Mouse (Mus musculus) midbrain, postnatal 0 days (tissue): Measurements from ENCODE around the gene Ak5. TPM values are rescaled to one million over a fixed set of nuclear protein-coding genes. Genes with fewer than 3 reads are reported as not detected.
"Not testable (repeated sequence)": the region's sequence is repeated elsewhere in the genome, so short reads cannot be mapped to it uniquely, and the experiment has no call there.

Experiments
- ATAC-seq: fragments of 200-750 bp; cut with Nextera tagmentation; 2 replicates; pipeline ENCODE4 v1.8.0; 2017; ENCODE audit warnings: moderate number of reproducible peaks, mild to moderate bottlenecking, moderate TSS enrichment, moderate library complexity; ENCODE audit not compliant: low FRiP score
- DNase-seq: peaks from one replicate; pipeline ENCODE4 v3.0.0-alpha.2; 2015; ENCODE audit warnings: low spot score
- H3K27ac ChIP-seq: fragments of 300-500 bp; sonication (generic); 2 replicates; pipeline ENCODE4 v1.5.1; 2014; ENCODE audit warnings: low read depth, mild to moderate bottlenecking, low read length, mixed read lengths
- H3K27me3 ChIP-seq: fragments of 300-500 bp; sonication (generic); 2 replicates; pipeline ENCODE4 v1.6.1; 2014; ENCODE audit warnings: low read length, control low read depth, mixed read lengths; ENCODE audit not compliant: insufficient read depth
- H3K36me3 ChIP-seq: fragments of 300-500 bp; sonication (generic); 2 replicates; pipeline ENCODE4 v1.6.1; 2014; ENCODE audit warnings: low read length, control low read depth, mixed read lengths; ENCODE audit not compliant: insufficient read depth
- H3K4me1 ChIP-seq: fragments of 300-500 bp; sonication (generic); 2 replicates; pipeline ENCODE4 v1.6.1; 2014; ENCODE audit warnings: mild to moderate bottlenecking, control low read depth, antibody characterized with exemption, low read length, mixed read lengths; ENCODE audit not compliant: insufficient read depth
- H3K4me2 ChIP-seq: fragments of 300-500 bp; sonication (generic); 2 replicates; pipeline ENCODE4 v1.6.1; 2014; ENCODE audit warnings: low read depth, mild to moderate bottlenecking, low read length, mixed read lengths; ENCODE audit not compliant: poor library complexity, severe bottlenecking
- H3K4me3 ChIP-seq: fragments of 300-500 bp; sonication (generic); 2 replicates; pipeline ENCODE4 v1.5.1; 2014; ENCODE audit warnings: low read depth, mild to moderate bottlenecking, low read length, moderate library complexity
- H3K9ac ChIP-seq: fragments of 300-500 bp; sonication (generic); replicated peaks from 2 replicates; pipeline ENCODE4 v1.6.1; 2014; ENCODE audit warnings: mild to moderate bottlenecking, low read length, moderate library complexity, mixed read lengths; ENCODE audit not compliant: poor library complexity, severe bottlenecking
- H3K9me3 ChIP-seq: fragments of 300-500 bp; sonication (generic); 2 replicates; pipeline ENCODE4 v1.6.1; 2016; ENCODE audit warnings: low read length, control low read depth
- CTCF ChIP-seq: IDR thresholded peaks from 2 replicates; pipeline ENCODE4 v1.5.1; 2016; ENCODE audit warnings: antibody characterized with exemption, mild to moderate bottlenecking
- WGBS: fragments of 180-500 bp; shearing (Covaris S2); extraction: QIAGEN DNeasy Blood & Tissue Kit; methylation state at CpG from one replicate; pipeline ENCODE4 v1.1.7; 2014; 5-methylcytosine and 5-hydroxymethylcytosine counted together
- polyA plus RNA-seq: library from polyadenylated mRNA; unstranded; fragments of >200 nt; fragmentation: Nextera tagmentation; extraction: Ambion mirVana; gene quantifications from 2 replicates; pipeline ENCODE4 v1.2.1, GENCODE M21; 2015
- total RNA-seq: library from RNA; depleted of rRNA; stranded (reverse); fragments of >200 nt; gene quantifications from 2 replicates; pipeline ENCODE4 v1.2.3, GENCODE M21; 2014

The Ak5 gene
- total and polyA plus RNA-seq, 2 experiments from 2014 or later, result 14.0 to 22.3 TPM

DNA sequence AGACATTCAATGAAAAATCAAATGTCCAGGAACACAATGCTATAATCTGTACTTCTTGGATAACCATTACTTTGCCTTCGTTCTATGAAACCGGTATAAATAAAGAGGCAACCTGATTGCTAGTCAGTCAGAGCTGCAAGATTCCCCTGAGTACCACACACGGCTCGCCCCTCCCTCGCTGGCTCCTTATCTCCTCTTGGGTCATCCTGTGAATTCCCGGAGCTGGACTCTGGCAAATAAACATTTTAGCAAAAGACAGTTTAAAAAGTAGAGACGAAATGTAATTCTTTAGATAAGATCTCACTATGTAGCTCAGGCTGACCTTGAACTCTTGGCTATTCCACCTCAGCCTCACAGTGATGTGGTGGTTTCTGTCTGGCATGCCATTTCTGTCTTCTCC, 77.7 kb downstream of the Ak5 start:
- Histone ChIP-seq H3K9me3 (no peaks in the 10 kb centered on the region), H3K4me2 (no peak overlapping the region), H3K4me3 (no peak overlapping the region), H3K9ac (no peak overlapping the region), H3K27ac (no peak overlapping the region), H3K4me1 (no peaks in the 10 kb centered on the region), H3K27me3 (no peaks in the 10 kb centered on the region), H3K36me3 (no peaks in the 10 kb centered on the region)
- no peak for DNase-seq
- no peak for ATAC-seq
- no peak for TF ChIP-seq CTCF
- WGBS, result 90% methylated on average over 7 of the region's 7 CpGs

DNA sequence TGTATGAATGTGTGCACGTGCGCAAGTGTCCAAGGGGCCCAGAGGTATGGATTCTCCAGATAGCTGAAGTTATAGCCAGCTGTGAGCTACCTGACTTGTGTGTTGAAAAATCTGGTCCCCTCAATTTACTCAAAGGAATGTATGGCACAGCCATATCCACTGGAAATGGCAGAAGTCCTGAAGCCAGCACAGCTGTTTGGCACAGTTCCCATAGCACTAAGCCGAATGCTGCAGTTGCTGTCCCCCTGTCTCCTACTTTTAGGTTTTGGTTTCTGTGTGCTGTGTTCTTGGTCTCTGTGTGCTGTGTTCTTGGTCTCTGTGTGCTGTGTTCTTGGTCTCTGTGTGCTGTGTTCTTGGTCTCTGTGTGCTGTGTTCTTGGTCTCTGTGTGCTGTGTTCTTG, 79.1 kb downstream of the Ak5 start:
- not testable (repeated sequence) for H3K36me3 ChIP-seq, H3K4me1 ChIP-seq, H3K27ac ChIP-seq, H3K9ac ChIP-seq, H3K4me3 ChIP-seq, H3K4me2 ChIP-seq, H3K9me3 ChIP-seq, ATAC-seq, H3K27me3 ChIP-seq, DNase-seq
- WGBS, result 93% methylated on average over 3 of the region's 3 CpGs

DNA sequence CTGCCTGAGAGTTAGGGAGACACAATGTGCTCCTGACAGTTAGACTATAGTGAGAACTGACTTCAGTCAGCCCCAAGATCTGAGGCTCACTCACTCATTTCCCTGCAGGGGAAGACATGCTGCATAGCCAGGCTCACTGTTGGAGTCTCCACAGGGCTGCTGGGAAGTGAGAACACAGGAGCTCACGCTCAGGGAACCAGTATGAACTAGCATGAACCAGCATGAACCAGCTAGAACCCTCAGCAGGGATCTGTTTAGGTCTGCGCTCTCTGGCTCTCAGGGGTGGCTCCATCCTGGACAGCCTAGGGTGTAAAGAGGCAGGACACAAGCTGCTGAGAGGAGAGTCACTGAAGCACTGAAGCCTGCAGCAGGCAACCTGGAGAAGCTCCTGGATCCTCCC, 81.2 kb downstream of the Ak5 start:
- Histone ChIP-seq H3K4me1 (no peaks in the 10 kb centered on the region), H3K4me3 (no peak overlapping the region), H3K9me3 (no peaks in the 10 kb centered on the region), H3K36me3 (no peaks in the 10 kb centered on the region), H3K27me3 (no peaks in the 10 kb centered on the region), H3K27ac (no peak overlapping the region), H3K4me2 (no peak overlapping the region), H3K9ac (no peak overlapping the region)
- DNase-seq (no peak), ATAC-seq (no peak)
- WGBS, result 82% methylated on average over 2 of the region's 2 CpGs
- no peak for TF ChIP-seq CTCF

DNA sequence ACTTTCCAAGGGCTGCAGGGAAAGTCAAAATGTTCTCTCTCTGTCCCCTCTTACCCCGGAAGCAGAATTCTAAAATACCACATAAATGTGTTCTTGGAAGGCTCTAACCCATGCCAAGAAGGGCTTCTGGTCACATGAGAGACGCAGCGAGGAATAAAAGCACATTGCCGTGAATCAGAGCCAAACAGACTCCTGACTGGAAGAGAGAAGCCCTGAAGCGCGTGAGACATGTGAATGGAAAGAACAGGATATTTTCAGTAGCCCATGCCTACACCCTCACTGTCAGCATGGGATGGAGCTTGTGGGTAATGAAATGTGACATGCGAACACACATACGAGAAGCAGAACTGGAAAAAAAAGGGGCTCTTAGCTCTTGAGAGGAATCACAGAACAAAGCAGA, 82.0 kb downstream of the Ak5 start:
- H3K9ac ChIP-seq, result no peak overlapping the region
- TF ChIP-seq CTCF, result no peak
- H3K4me1 ChIP-seq, result no peaks in the 10 kb centered on the region
- 77% methylated on average over 8 of the region's 8 CpGs for WGBS
- no peaks in the 10 kb centered on the region for H3K9me3 ChIP-seq
- H3K27me3 ChIP-seq, result no peaks in the 10 kb centered on the region
- no peak overlapping the region for H3K27ac ChIP-seq
- no peak overlapping the region for H3K4me2 ChIP-seq
- no peak for ATAC-seq
- H3K4me3 ChIP-seq, result no peak overlapping the region
- no peaks in the 10 kb centered on the region for H3K36me3 ChIP-seq
- no peak for DNase-seq

DNA sequence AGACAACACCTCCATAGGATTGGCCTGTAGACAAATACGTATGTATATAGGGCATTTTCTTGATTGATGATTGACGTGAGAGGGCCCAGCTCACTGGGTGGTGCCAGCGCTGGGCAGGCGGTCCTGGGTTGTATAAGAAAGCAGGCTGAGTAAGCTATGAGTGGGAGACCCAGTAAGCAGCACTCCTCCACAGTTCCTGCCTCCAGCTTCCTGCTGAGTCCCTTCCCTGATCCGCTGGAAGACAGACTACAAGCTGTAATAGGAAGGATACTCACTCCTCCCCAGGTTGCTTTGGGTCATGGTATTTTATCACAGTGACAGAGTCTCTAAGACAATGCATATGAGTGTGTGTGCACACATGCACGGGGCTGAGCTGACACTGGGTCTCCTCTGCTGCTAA, 82.6 kb downstream of the Ak5 start:
- H3K4me2 ChIP-seq, result no peak overlapping the region
- H3K4me3 ChIP-seq, result no peak overlapping the region
- ATAC-seq, result no peak
- no peak overlapping the region for H3K9ac ChIP-seq
- no peak for TF ChIP-seq CTCF
- no peaks in the 10 kb centered on the region for H3K36me3 ChIP-seq
- H3K27me3 ChIP-seq, result no peaks in the 10 kb centered on the region
- WGBS, result 72% methylated on average over 6 of the region's 6 CpGs
- no peaks in the 10 kb centered on the region for H3K4me1 ChIP-seq
- H3K27ac ChIP-seq, result no peak overlapping the region
- DNase-seq, result no peak
- H3K9me3 ChIP-seq, result no peaks in the 10 kb centered on the region

DNA sequence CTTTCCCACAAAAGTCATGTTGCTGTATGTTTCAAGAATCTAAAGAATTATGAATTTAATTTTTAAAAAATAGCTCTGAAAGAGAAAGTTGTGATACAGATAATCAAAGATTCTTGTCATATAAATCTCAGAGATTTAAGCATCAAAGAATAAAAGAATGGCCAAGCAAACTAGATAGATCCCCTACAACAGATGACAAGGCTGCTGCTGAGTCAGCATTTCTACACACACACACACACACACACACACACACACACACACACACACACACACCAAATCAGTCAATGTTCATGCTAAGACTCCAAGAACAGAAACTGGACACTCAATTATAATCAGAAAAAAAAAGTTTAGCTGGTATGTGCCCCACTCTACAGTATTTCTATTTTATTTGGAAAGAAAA, 85.1 kb downstream of the Ak5 start:
- Histone ChIP-seq H3K9me3 (no peaks in the 10 kb centered on the region), H3K36me3 (no peaks in the 10 kb centered on the region), H3K27me3 (no peaks in the 10 kb centered on the region), H3K27ac (no peak overlapping the region), H3K4me2 (no peak overlapping the region), H3K4me3 (no peak overlapping the region), H3K9ac (no peak overlapping the region), H3K4me1 (peaks cover 6% of the 10 kb centered on the region; the same call in 1 of the 2 replicates)
- DNase-seq (no peak), ATAC-seq (no peak)
- no peak for TF ChIP-seq CTCF

DNA sequence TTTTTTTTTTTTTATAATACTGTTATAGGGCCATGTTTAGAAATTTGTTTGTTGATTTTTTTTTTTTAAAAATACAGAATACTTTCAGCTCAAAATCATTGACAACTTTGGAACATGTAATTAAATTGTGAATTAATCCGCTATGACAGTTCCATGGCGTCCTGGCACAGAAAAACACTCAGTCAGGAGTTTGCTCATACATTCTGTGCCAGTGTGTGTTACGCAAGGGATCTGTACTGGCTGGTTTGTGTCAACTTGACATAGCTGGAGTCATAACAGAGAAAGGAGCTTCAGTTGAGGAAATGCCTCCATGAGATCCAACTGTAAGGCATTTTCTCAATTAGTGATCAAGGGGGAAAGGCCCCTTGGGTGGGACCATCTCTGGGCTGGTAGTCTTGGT, 86.3 kb downstream of the Ak5 start:
- H3K4me2 ChIP-seq, H3K9ac ChIP-seq, DNase-seq, ATAC-seq, H3K4me3 ChIP-seq, H3K4me1 ChIP-seq, H3K36me3 ChIP-seq, H3K27ac ChIP-seq, H3K27me3 ChIP-seq, H3K9me3 ChIP-seq: not testable (repeated sequence)
- 91% methylated on average over 3 of the region's 3 CpGs for WGBS
